Mouse (Mus musculus) CH12.LX (cell line): Measurements from ENCODE around the gene Rtp2.

Source experiments
- CTCF ChIP-seq, 2 experiments: IDR thresholded peaks in 1 of 2; conservative IDR thresholded peaks in 1 of 2; 2 replicates each; pipeline ENCODE4 v1.5.1; 2011 to 2012; ENCODE audit warnings: low read depth in 2 of 2, low read length in 2 of 2, improper control_type of control experiment in 1 of 2, inconsistent platforms in 1 of 2, mild to moderate bottlenecking in 1 of 2, moderate library complexity in 1 of 2
- ETS1 ChIP-seq: conservative IDR thresholded peaks from 2 replicates; pipeline ENCODE4 v1.6.1; 2012; ENCODE audit warnings: low read depth, mild to moderate bottlenecking, inconsistent platforms, low read length, improper control_type of control experiment, moderate library complexity
- HCFC1 ChIP-seq: IDR thresholded peaks from 2 replicates; pipeline ENCODE4 v1.6.1; 2012; ENCODE audit warnings: low read depth, mild to moderate bottlenecking, inconsistent platforms, low read length, improper control_type of control experiment
- KAT2A ChIP-seq: IDR thresholded peaks from 2 replicates; pipeline ENCODE4 v1.6.1; 2012; ENCODE audit warnings: low read length, improper control_type of control experiment, inconsistent platforms; ENCODE audit not compliant: insufficient replicate concordance
- MAZ ChIP-seq: IDR thresholded peaks from 2 replicates; pipeline ENCODE4 v1.6.1; 2012; ENCODE audit warnings: low read depth, mild to moderate bottlenecking, inconsistent platforms, low read length, improper control_type of control experiment, moderate library complexity
- MEF2A ChIP-seq: IDR thresholded peaks from 2 replicates; pipeline ENCODE4 v1.6.1; 2014; ENCODE audit warnings: low read depth, mild to moderate bottlenecking, inconsistent platforms, low read length, improper control_type of control experiment, borderline replicate concordance
- NELFE ChIP-seq: IDR thresholded peaks from 2 replicates; pipeline ENCODE4 v1.6.1; 2011; ENCODE audit warnings: low read depth, low read length, improper control_type of control experiment
- POLR2A ChIP-seq: IDR thresholded peaks from 2 replicates; pipeline ENCODE4 v1.6.1; 2011; ENCODE audit warnings: low read depth, mild to moderate bottlenecking, improper control_type of control experiment, low read length
- TBP ChIP-seq: conservative IDR thresholded peaks from 2 replicates; pipeline ENCODE4 v1.6.1; 2011; ENCODE audit warnings: low read depth, low read length, improper control_type of control experiment
- TCF12 ChIP-seq: IDR thresholded peaks from 2 replicates; pipeline ENCODE4 v1.6.1; 2014; ENCODE audit warnings: low read depth, mild to moderate bottlenecking, inconsistent platforms, low read length, improper control_type of control experiment
- UBTF ChIP-seq: IDR thresholded peaks from 2 replicates; pipeline ENCODE4 v1.6.1; 2012; ENCODE audit warnings: low read depth, mild to moderate bottlenecking, inconsistent platforms, low read length, improper control_type of control experiment, moderate library complexity
- USF1 ChIP-seq: IDR thresholded peaks from 2 replicates; pipeline ENCODE4 v1.6.1; 2014; ENCODE audit warnings: low read depth, mild to moderate bottlenecking, inconsistent platforms, low read length, improper control_type of control experiment
- USF2 ChIP-seq: conservative IDR thresholded peaks from 2 replicates; pipeline ENCODE4 v1.6.1; 2011; ENCODE audit warnings: low read depth, low read length, improper control_type of control experiment

DNA sequence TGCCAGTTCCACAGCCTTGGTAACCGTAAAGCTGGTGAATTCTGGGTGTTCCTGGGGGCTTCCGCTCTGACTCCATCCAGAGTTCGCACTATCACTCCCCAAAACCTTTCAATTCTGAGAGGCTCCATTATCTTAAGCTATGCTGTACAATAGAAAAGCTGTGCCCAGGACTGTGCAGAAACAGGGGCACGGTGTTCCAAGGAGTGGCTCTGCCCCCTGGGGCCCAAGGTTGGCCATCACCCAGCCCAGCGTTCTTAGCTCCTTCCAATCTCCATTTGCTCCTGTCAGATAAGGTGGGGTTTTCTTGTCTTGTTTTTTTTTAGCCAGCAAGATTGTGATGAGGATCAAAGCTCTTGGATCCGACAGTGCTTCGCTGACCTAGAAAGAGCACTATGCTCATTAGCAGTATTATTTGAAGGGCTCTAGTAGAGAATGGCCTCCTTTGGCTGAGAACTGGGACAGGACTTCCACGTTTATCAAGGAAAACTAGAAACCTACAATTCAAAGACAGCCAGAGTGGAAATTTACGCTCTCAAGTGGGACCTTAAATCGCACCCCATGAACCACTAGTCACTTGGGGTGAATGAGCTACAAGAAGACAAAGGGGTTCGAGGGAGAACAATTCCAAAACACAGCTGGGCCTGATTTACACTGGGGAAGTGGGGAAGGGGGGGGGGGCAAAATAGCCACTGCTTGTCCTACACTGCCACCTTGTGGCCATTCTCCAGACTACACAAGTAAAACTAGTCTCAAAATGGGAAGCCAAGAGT, 21.2 kb upstream of the Rtp2 start:
- TF ChIP-seq NELFE (0 out of 2 replicates have a peak, but pooled peaks have one; percentile 23), CTCF (conservative IDR thresholded peaks at IDR 0.05 in 1 of 2, IDR thresholded peaks at IDR 0.05 in 1 of 2; ENCODE audit: low read depth in 2 of 2, low read length in 2 of 2) (peak; percentile 41 to 77), MAZ (peak; percentile 48; the same call in 1 of the 2 replicates), USF1 (no peak), POLR2A (no peak), USF2 (no peak), ETS1 (no peak), HCFC1 (no peak), KAT2A (no peak), TBP (no peak), UBTF (no peak), MEF2A (no peak), TCF12 (no peak)
